ENCODE assay signal across 15 mouse cellular contexts in the genomic region with DNA sequence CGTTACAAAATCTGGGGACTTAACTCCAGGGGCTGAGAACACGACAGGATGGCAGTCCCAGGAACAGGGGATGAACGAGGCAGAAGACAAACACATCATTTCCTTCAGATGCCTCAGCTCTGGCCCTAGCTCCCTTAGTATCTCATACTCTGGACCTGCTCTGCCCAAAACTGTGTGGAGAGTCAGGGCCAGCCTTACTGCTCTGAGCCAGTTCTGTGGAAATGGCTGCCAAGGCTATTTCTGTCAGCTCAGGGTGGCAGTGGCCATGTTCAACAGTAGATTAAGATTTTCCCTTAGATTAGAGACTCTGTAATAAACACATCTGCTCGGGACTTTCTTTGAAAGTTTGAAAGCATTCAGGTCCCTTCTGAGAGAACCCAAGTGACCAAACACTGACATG. TPM values are rescaled to one million over a fixed set of nuclear protein-coding genes. Genes with fewer than 3 reads are reported as not detected.
"Had no signal": no experiment of that assay in that cellular context is flagged by ENCODE, and none has a peak within 500 bp of the region (broad histone marks: within the 10 kb centered on the region; RNA-seq: fewer than 3 reads in every experiment).

No protein-coding gene starts in this region.

- DNase-seq: kidney, adult 11 months; kidney, adult 9 months; kidney, postnatal 36 days; layer of hippocampus, adult 9-11 months; layer of hippocampus, postnatal 36 days; liver; liver, embryonic 13.5 days; liver, postnatal 0 days; midbrain, embryonic 14.5 days; thymus, adult 2 months; thymus, postnatal 25 days had no signal

- H3K27me3 ChIP-seq: limb, embryonic 12.5 days; liver, embryonic 13.5 days; lung, embryonic 15.5 days had no signal

- H3K9ac ChIP-seq: limb, embryonic 12.5 days; liver, embryonic 13.5 days; liver, postnatal 0 days; lung, embryonic 15.5 days had no signal

- H3K9me3 ChIP-seq: limb, embryonic 12.5 days; liver, embryonic 13.5 days; lung, embryonic 15.5 days had no signal

- H3K36me3 ChIP-seq: liver, embryonic 13.5 days had no signal

- H3K4me3 ChIP-seq: limb, embryonic 12.5 days; liver, embryonic 13.5 days; lung, embryonic 15.5 days had no signal

- H3K4me2 ChIP-seq: limb, embryonic 12.5 days; liver, embryonic 13.5 days; lung, embryonic 15.5 days had no signal

- H3K27ac ChIP-seq: kidney, postnatal 0 days; limb, embryonic 12.5 days; liver, embryonic 13.5 days; lung, embryonic 15.5 days had no signal

- H3K4me1 ChIP-seq: limb, embryonic 12.5 days; liver, embryonic 13.5 days had no signal

- ATAC-seq: liver, postnatal 0 days had no signal

RNA-seq across cellular contexts. Expression of a gene that starts 22.2 kb away (rescaled TPM):
- polyA plus RNA-seq: kidney, postnatal 0 days; midbrain, embryonic 14.5 days; testis, adult 2 months had no signal
